Mouse (Mus musculus) lung, postnatal 25 days (tissue): ENCODE results near the gene Grm8.
"Not testable (repeated sequence)": the region's sequence is repeated elsewhere in the genome, so short reads cannot be mapped to it uniquely, and the experiment has no call there.

Source experiments
- DNase-seq: peaks from one replicate; pipeline ENCODE4 v3.0.0; 2022; ENCODE audit warnings: low spot score

Gene Grm8

DNA sequence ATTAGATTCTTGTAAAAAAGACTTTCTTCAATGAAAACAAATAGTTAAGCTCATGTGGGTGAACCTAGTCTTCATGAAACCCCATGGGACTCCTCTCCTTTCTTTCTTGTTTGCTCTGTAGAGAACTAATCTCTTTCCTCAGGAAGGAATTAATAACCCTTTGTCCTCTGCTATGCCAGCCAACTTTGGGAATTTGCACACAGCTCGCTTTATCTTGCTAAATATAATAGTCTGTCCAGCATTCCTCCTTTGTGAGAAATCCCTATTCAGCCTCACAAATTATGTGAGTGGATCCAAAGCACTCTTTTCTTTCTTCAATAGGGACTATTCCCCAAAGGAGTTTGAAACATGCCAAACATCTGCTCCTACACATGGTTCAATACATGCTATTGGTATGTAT lies 285.3 kb downstream of the Grm8 start:
- no peak for DNase-seq

DNA sequence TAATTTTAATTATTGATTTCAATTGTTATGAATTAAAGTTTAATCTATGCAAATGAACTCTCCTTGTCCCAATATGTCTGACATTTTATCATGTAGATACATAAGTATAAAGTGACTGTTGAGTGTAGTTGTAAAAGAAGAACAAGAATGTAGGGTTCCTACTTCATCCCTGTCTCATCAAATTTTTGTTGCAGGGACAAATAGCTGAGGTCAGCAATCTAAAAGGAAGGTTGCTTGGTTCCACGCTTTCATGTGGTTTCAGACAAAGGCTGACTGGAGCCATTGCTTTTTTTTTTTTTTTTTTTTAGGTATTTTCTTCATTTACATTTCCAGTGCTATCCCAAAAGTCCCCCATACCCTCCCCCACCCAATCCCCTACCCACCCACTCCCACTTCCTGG lies 298.8 kb downstream of the Grm8 start:
- no peak for DNase-seq

DNA sequence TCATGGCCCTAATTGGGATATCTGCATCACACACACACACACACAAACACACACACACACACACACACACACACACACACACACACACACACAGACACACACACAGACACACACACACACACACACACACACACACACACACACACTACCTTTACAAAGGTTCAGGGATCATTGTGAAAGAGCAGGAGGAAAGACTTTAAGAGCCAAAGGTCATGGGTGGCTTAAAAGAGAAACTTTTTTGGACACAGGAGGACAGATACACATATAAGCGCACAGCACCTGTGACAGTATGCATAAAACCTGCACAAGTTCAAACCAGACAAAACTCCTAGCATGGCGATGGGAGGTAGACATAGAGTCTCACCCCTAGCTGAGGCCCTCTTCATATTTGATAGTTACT lies 315.2 kb downstream of the Grm8 start:
- DNase-seq, result not testable (repeated sequence)

DNA sequence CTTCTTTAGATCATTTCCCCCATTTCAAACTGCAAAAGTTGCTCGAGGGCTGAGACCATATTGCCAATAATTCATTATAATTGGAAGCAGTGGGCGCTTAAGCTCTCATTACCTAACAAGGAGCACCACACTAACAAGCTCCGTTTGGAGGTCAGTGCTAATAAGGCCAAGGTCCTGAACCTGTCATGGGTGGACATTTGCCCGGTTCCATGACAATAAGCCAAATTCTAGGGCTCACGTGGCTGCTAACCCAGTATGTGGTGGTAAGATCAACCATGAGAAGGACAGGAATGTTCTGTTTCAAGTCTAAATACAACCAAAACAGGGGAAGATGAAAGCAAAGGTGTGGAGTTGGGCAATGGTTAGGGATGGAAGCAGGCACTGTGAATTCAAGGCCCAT lies 322.2 kb downstream of the Grm8 start:
- DNase-seq, result no peak

DNA sequence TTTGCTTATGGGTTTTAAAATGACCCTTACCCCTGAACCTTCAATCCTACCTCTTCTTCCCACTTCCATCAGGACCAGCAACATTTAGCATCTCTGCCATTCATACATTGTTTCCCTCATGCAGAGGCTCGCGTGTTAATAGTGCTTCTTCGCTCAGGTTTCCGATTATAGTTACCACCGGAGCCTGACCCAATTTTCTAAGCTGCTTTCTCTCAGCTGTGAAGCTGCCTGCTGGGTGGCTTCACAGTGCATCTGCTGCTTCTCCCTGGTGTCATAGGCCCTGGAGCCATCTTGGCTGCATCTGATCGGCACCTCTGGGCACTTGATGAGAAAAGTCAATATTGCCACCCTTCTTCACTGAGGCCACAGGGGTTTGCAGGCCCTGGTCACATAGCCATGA lies 325.0 kb downstream of the Grm8 start:
- no peak for DNase-seq

DNA sequence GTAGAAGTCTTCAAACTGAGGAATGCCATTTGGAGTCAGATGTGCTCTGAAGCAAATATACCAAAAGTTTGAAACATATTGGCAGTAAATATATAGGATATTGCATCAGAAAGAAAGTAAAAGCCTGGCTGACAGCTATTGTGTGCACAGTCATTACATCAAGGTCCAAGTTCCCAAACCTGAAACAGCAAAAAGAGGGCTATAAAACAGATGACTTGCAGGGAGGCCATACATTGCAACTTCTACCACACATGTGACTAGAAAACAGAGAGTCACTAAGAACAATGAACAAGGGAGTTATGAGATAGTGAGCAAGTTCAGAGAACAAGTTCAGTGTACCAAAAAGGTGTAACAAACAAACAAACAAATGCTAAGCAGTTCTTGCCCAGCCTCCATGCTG lies 328.2 kb downstream of the Grm8 start:
- DNase-seq, result no peak

DNA sequence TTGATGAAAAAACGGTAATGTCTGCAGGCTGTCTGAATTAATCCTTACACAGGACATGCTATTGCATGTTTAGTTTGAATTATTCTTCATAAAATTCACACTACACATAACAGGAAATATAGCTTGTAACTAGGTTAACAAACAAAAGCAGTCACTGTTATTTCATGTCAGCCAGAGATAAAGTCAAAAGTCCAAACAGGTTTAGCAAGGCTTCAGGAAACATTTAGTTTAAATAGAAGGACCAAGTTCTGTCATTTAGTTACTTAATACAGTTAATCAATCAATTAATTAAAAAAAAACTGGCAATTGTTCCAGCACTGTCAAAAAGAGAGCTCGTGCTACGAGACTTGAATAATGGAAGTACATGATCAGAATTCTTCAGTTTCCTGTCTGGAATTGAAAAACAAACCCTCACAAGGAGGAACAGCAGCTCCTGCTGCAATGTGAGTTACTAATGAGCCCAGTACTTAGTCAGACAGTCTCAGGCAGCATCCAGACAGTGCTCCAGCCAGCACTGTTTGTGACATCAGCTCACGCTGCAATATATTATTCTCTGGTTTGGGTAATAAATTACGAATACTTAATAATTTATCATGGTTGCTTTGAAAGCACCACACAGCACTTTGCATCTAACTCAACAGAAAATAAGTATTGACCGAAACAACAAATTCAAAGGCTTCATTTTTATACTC lies 334.0 kb downstream of the Grm8 start:
- no peak for DNase-seq

DNA sequence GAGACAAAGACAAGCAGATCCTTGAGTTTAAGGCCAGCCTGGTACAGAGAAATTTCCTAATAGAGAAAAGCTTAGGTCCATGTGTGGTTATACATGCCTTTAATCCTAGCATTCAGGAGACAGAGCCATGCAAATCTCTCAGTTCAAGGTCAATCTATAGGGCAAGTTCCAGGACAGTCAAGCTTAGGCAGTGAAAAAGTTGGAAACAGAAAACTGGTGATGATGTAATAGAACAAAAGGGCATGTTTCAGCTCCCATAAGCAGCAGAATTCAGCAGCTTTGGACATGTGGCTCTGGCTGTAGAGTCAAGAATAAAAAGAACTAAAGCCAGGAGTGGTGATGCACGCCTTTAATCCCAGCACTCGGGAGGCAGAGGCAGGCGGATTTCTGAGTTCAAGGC lies 336.2 kb downstream of the Grm8 start:
- no peak for DNase-seq

DNA sequence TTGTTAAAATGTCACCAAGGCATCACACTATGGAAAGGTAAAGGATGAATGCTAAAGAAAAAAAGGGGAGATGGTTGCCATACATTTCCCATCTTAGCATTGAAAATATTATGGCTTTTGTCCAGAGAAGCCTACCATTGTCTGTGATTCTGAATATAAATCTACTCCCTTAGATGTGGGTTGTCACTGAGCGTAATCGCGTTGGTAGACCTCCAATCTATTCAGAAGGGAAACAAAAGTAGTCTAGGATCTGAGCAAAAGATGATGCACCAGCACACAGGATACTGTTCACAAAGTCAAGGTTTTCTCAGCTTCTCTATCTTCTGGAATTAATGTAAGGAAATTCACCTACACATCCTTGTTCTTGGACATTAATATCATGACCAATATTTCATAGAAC lies 345.4 kb downstream of the Grm8 start:
- no peak for DNase-seq

DNA sequence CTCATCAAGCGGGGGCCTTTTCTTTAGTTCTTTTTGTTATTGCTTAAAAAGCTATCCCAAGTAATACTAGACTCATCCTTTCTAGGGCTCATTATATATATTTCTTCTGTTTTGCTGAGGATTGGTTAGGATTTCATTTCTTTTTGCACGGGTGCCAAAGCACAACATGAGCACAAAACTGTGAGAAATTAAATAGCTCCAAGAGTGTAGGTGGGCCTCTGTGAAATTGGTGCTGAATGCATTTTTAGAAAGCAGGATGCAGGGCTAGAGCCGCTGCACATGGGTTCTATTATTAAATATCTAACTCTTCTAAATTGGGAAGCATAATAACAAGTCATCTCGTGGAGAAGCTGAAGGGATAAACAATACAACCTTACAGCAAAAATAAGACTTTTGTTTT lies 345.8 kb downstream of the Grm8 start:
- DNase-seq, result no peak

DNA sequence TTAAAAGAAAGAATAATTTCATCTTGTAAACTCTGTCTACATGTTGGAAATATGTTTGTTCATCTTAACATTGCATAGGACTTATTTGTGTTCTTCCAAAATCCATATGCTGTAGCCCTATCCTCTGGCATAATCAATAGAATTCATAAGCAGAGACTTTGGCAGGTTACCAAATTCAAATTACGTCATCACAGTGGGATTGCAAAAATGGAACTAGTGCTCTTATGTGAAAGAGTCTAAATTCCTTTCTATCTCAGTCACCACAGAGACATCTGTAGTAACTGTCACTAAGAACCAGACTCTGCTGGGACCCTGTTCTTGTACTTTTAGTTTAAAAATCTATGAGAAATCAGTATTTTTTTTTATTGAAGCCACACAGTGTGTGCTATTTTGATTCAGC lies 352.7 kb downstream of the Grm8 start:
- DNase-seq, result no peak

DNA sequence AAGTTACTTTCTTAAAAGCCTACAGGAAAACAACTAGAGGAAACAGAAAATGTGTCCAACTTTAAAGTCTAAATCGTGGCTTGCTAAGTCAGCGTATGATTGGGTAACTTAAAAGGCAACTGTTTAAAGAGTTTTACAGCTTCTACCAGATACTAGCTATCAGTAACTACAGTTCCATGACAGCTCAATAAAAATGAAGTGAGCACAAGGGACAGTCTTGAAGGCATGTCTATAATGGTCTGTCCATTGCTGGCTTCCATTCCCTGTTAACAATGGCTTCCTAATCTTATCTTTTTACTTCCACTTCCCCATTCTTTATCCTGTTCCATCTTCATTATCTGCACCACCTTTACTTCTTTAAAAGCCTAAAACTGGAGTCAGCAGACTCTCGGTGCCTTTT lies 353.6 kb downstream of the Grm8 start:
- no peak for DNase-seq

DNA sequence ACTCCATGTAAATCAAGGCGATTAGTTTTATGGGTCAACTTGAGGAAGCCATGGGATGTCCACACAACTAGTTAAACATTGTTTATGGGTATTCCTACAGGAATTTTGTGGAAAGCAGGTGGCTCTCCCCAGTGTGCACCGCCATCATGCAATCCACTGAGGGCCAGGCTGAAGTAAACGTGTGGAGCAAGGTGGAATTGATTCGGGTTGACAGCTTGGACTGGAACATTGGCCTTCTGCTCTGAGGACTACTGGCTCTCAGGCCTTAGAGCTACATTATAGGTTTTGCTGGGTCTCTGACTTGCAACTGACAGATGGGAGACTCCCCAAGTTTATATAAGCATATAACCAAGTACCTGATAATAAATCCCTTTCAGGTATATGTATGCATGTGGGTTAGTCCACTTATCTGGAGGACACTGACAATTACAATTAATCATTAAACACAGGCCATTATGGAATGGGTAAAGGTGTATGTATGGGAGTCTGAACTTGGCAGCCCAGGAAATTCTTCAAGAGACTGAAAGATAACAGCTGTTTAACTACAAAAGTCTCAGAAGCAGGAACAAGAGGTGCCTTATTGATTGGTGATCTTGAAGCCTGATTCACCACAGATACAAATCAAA lies 359.2 kb downstream of the Grm8 start:
- DNase-seq, result no peak

DNA sequence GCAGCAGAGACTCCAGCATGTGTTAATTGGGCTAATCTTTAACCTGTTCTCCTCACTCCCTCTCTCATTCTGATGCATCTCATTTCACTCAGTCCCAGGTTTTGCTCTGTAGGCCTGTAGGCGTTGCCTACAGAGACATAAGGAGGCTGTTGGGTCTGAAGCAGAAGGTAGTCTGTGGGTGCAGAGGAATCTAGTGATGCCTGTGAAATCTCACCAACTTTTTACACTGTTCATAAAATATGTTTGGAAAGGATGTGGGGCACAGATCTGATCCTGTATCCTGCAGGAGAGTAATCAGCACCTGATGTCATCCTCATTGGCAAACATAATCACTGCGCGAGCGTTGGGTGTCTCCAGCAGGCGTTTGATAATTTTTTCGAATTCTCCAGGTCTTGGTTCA lies 372.9 kb downstream of the Grm8 start:
- DNase-seq, result no peak

DNA sequence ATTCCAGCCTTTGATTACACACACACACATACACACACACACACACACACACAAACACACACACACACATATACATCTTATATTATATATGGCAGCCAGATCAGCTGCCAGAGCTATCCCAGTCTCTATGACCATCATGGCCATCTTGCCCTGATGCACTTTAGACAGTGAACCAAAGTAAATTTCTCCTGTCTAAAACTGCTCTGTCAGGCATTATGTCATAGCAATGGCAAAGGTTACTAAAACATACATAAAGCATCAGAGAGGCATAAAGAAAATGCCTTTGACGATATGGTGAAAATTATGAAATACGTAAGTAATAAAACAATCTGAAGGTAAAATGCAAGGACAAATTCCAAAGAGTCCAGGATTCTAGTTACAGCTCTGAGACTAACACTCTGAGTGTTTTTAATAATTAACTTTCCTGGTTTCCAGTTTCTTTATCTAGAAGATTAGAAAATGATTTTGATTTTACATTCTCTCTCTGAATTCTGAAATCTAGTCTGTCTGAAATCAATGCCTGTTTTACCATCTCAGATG lies 381.6 kb downstream of the Grm8 start:
- no peak for DNase-seq

DNA sequence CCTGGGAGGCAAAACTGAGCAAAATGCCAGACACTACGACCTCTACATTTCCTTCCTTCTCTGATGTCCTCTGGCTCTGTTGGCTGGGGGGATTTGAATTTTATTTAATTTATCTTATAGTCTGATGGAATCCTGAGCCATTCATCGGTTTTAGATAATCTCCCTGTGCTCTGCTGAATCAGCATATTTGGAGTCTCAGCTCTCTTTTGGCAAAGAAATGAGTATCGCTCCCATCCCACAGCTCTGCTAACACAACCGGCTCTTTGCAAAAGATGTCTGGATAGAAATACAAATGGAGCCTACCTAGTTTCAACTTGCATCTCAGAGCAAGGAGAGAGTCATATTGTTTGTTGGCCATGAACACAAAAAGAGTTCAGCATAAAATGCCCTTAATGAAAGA lies 388.5 kb downstream of the Grm8 start:
- no peak for DNase-seq

DNA sequence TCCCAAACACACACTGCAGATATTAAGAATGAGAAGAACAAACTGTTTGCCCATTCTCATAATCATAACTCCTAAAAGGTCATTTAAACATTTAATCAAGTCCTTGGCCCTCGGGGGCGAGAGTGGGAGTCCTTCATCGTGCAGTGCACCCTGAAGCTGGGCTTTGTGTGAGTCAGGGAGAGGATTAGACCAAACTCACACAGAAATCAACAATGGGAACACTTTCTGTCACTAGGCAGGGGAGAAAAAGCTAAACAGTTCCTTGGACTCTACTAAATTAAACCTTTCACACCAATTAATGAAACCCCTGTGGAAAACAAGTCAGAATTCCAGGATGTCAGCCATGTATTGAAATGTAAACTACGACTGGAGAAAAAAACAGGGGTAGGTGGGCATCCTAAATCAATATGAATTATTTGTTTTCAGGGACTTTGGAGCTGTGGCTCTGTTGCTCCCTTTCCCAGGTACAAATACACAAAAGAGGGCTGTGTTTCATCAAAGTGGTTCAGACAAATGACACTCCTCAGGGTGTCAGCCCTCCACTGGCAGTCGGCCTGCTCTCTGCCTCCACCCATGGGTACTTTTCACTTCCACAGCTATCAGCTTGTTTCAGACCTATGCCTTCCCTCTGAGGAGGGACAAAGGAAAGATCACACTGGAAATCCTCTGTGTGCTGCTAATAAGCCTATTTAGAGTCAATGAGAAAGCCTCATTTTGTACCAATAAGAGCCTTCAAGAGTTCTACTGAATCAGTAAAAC lies 389.1 kb downstream of the Grm8 start:
- no peak for DNase-seq

DNA sequence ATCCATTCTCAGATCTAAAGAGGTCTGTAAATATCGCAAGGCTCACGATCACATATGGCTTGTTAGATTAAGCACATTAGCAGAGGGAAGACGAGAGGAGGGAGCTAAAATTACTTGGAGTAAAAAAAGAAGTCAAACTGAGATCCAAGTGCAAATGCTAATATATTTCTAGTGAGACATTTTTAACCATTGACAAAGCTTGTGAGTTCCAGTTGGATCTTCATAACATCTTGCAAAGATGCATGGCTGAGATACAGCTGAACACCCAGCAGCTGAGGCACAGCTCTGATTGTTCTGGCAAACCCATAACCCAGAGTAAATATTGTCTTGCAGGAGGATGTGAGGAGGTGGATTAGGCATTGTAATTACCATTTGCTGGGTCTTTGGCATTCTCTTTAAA lies 445.6 kb downstream of the Grm8 start:
- no peak for DNase-seq

DNA sequence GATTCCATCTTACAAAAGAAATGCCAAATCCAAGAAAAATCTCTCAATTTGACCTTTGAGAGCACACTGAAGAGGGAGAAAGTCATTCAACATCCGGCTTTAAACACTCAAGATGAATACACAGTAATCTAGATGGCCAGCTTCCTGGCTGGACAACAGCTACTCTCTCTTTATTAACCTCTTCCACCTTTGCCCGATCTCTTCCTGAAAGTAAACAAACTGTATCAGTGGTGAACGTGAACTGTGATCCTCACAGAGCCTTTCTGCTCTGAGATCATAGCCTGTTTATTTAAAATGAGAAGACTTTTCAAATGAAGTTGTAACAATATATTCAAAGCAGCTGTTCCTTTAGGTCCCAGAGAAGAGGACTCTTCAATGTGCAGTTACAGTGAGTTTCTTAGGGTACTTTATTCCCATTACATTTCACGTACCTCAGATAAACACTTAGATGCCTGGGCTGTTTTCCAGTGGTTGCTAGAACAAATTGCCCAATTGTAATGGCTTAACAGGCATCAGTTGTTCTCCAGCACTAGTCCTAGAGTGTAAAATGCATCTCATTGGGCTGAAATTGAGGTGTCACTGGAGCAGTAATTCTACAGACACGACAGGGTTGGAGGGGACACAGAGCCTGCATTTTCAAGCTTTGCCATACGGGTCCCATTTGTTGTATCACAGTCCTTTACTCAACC lies 473.1 kb downstream of the Grm8 start:
- DNase-seq, result no peak

DNA sequence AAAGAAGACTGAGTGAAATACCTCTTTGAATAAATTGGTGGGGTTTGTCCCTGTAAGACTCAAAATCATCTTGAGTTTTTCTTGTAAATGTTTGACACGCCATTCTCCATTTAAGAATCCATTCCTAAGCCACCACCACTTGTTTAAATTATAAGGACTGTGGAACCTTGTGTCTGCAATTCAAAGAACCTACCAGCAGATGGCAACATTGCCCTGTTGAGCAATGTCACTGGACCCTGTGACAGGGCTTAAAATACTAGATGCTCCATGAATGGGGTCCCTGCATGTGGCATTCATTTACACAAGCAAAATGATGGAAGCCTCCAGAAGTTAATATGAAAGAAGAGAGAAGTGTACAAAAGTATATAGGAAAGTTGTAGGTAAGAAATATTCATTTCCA lies 477.5 kb downstream of the Grm8 start:
- peak; percentile 7 for DNase-seq

DNA sequence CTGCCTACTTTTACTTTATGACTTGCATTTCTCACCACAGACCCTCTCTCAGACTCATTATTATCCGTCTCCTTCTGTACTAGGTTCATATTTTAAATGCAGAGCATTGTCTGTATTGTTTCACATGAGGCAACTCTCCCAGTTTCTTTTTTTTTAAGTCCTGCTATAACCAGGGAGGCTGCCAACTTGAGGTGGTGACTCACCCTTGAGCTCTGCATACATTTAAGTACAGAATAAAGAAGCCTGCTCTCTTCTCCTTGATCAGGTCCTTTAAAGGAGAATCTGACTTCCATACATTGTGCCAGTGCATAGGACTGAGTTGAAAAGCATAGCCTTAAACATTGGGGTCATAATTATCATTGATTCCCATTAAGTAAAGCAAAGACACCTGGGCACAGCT lies 488.5 kb downstream of the Grm8 start:
- no peak for DNase-seq

DNA sequence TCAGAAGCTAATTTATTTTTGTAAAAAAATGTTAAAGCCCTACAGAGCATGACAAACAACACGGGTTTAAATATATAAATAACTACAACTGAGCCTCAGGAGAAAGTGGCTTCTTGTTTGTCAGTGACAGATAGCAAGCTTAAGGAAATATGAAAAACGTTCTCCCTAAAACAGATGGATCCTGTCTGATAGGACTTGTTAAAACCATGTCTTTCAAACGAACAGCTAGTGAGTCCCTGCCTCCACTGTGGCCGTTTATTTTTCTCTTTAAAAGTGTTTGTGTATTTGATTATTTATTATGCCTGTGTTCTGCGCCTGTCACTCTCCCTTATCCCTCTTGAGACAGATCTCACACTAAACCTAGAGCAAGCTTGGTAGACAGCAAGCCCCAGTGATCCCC lies 489.9 kb downstream of the Grm8 start:
- no peak for DNase-seq

DNA sequence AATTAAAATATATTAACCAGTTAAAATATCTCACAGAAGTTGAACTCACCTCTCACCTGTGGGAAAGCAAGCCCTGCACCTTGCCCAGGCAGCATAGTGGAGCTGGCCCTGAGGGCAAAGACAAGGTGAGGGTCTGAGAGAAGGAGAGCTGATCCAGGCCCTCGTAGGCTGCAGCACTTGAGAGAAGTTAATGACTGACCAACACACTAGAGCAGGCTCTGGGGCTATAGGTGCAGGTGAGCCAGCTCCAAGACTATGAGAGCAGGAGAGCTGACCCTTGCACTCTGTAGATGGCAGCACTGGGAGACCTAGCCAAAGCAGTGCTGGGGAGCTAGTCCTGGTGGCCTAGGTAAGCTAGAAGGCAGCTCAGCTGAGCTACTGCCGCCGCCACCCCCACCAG lies 499.1 kb downstream of the Grm8 start:
- no peak for DNase-seq
